Mouse (Mus musculus) fibroblast of lung, adult 2 months (primary cell): ENCODE measurements at regions not wholly inside any gene's neighbourhood (a gene's known extent, or its start where the extent isn't known, plus 50 kb on each side); places are given as distances from the start of the nearest gene placed in this dataset.

Experiments
- DNase-seq: peaks from one replicate; pipeline ENCODE4 v3.0.0-alpha.2; 2011; ENCODE audit warnings: low read depth

GRCm38 (mm10) chr17:80827361-80827760 lies 99.1 kb upstream of the Map4k3 start:
- no peak for DNase-seq

- no peak for DNase-seq
These were observed 97.9 kb upstream of the Map4k3 start for GRCm38 (mm10) chr17:80825971-80826730.

GRCm38 (mm10) chr17:80825518-80825901 lies 97.2 kb upstream of the Map4k3 start:
- DNase-seq, result no peak

GRCm38 (mm10) chr17:80824826-80825517 lies 96.7 kb upstream of the Map4k3 start:
- no peak for DNase-seq

- DNase-seq, result no peak
These were observed 96.0 kb upstream of the Map4k3 start for GRCm38 (mm10) chr17:80824261-80824660.

GRCm38 (mm10) chr17:80820888-80821287 lies 92.6 kb upstream of the Map4k3 start:
- no peak for DNase-seq

- no peak for DNase-seq
These were observed 90.3 kb upstream of the Map4k3 start for GRCm38 (mm10) chr17:80818477-80819028.

GRCm38 (mm10) chr17:80815747-80816146 lies 87.5 kb upstream of the Map4k3 start:
- no peak for DNase-seq

GRCm38 (mm10) chr17:80813194-80813593 lies 84.9 kb upstream of the Map4k3 start:
- DNase-seq, result no peak

- DNase-seq, result no peak
These were observed 81.0 kb upstream of the Map4k3 start for GRCm38 (mm10) chr17:80809275-80809674.

GRCm38 (mm10) chr17:80808069-80808468 lies 79.8 kb upstream of the Map4k3 start:
- peak; percentile 35 for DNase-seq

GRCm38 (mm10) chr17:80803361-80803915 lies 75.2 kb upstream of the Map4k3 start:
- no peak for DNase-seq

- no peak for DNase-seq
These were observed 74.3 kb upstream of the Map4k3 start for GRCm38 (mm10) chr17:80802622-80803021.

- no peak for DNase-seq
These were observed 73.7 kb upstream of the Map4k3 start for GRCm38 (mm10) chr17:80801991-80802390.

GRCm38 (mm10) chr17:80801451-80801983 lies 73.2 kb upstream of the Map4k3 start:
- peak; percentile 99 for DNase-seq

GRCm38 (mm10) chr17:80800877-80801276 lies 72.6 kb upstream of the Map4k3 start:
- DNase-seq, result no peak

GRCm38 (mm10) chr17:80800454-80800853 lies 72.2 kb upstream of the Map4k3 start:
- DNase-seq, result no peak

GRCm38 (mm10) chr17:80799061-80799460 lies 70.8 kb upstream of the Map4k3 start:
- no peak for DNase-seq

GRCm38 (mm10) chr17:80798281-80798980 lies 70.1 kb upstream of the Map4k3 start:
- no peak for DNase-seq

GRCm38 (mm10) chr17:80796790-80797189 lies 68.5 kb upstream of the Map4k3 start:
- DNase-seq, result no peak

GRCm38 (mm10) chr17:80796386-80796785 lies 68.1 kb upstream of the Map4k3 start:
- DNase-seq, result no peak
